Mouse (Mus musculus): ENCODE results near the gene Pih1d3. TPM values are rescaled to one million over a fixed set of nuclear protein-coding genes. Genes with fewer than 3 reads are reported as not detected.

The Pih1d3 gene
- not detected for total RNA-seq (2021)
- long read RNA-seq, experiment 1: 0 reads
- long read RNA-seq, experiment 2: 0 reads

DNA sequence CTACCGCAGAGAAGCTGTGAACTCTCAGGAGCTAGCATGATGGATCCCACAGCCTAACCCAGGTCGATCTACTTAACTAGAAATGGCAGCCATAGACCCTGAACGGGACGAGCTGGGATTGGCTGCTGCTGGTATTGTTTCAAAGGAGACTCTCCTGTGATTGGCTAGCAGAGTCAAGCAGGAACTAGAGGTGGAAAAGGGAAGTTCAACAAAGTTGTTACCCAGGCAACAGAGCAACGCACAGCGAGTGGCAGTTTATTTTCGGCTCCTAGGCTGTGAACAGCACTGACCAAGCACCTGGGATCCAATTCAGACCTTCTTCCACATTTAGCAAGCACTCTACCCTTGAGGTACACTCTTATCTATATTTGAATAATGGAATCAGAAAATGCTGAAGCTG is at the start of gene Pih1d3, which contains the start of gene 4931428L18Rik:
Gene Pih1d3 (plus strand): TSS at position 275 of the 400 bp plus-strand sequence.
Gene 4931428L18Rik (minus strand): TSS at position 121 of the 400 bp plus-strand sequence.
- no peak for DNase-seq
- intact Hi-C loops (cut with DNase I): no loop called here

DNA sequence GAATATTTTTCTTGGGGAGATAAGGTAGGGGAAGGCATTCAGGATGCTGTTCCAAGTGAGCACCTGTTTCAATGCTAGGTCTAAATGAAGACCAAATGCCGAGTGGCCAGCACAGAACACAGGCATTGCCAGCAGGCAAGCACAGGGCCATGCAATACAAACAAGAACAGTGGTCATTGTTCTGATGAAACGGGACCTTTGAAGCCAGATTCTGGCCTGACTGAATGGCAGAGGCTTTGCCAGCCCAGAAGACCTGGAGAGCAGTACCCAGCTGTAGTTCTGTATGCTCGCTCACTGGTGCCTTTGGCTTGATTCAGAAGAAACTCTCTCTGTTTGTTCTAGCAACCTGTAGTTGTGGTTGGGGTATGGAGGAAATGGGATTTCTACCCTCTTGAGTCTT is 47.2 kb upstream of the Pih1d3 start:
- intact Hi-C loops (cut with DNase I): no loop called here

DNA sequence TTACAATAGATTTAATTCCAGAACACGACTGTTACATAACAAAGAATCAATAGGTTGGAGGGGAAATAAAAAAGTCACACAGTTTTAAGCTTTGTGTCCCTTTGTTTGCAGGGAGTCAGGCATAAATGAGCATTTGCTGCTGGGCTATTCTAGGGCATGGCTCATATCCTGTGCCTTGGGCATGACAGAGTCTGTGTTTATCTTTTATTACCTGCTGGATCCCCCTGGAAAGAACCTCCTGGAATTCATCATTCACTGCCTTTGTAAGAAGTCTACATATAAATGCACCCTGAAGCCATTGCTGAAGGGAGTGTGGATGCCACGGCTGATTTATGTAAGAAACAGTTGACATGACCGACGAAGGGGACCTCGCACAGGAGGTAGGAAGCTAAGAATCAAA is 46.5 kb upstream of the Pih1d3 start, which contains the start of gene Lgsn:
Gene Lgsn (plus strand): TSS at position 301 of the 400 bp plus-strand sequence.
- DNase-seq: no peak
- intact Hi-C loops (cut with DNase I): no loop called here

More for the DNA sequence above, 47.2 kb upstream of the Pih1d3 start:
- DNase-seq: no peak

DNA sequence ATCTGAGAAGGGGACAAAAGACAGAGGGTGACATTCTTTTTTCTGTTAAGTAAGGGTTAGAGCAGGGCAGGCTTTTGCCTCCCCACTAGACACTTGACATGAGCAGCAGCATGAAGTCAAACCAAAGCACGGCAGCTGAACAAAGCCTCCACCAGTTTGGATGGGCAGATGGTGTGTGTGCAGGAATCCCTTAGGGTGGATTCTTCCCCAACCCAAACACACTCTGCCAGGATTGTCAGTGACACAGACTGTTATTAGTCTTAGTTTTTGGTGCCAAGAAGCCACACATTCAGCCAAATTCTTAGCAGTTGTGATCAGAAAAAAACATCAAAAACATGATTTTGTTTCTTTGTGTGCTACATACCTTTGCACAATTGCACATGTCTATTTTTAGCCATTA is 44.4 kb upstream of the Pih1d3 start:
- DNase-seq: no peak
- intact Hi-C loops (cut with DNase I): no loop called here

DNA sequence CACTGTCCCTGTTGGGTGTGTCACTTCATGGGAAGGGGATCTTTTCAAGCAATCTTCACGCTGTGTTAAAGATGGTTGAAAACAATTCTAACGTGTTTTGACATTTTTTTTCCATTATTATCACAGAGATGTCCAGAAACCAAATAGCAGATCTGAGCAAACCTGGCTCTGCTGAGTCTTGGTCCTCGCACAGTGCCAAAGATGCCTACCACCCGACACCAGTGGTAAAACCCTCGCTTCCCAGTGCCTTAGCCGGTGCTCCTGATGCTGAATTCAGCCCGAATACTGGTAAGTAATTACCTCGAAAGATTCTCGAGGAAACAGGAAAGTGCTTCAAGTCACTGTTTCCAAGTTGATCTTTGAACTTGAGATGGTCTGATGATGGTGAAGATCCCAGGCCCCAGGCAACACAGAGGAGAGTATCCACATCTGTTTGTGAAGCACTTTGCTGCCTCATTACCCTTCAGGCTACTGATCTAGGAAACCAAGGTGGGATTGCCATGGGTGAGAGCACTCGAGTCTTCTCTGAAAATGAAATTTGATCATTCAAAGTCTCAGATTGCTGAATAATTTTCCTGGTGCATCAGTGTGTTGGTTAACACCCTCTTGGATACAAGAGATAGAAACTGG is 32.3 kb upstream of the Pih1d3 start:
- intact Hi-C loops (cut with DNase I): no loop called here
- no peak for DNase-seq

DNA sequence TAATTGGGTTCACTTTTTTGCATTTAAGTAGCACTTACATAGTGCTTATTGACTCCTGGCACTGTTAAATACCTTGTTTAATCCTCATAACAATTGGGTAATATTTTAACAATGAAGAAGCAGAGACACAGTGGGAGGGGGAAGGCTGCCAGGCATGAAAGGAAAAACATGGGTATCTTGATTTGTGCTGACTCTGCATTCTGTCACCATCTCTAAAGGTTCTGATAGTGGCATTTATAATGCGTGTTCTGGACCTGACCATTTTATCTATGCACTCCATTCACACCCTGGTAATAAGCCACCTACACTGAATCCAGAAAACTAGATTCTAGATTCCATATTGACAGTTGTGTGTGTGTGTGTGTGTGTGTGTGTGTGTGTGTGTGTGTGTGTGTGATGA is 27.0 kb upstream of the Pih1d3 start:
- DNase-seq: no peak
- intact Hi-C loops (cut with DNase I): no loop called here

DNA sequence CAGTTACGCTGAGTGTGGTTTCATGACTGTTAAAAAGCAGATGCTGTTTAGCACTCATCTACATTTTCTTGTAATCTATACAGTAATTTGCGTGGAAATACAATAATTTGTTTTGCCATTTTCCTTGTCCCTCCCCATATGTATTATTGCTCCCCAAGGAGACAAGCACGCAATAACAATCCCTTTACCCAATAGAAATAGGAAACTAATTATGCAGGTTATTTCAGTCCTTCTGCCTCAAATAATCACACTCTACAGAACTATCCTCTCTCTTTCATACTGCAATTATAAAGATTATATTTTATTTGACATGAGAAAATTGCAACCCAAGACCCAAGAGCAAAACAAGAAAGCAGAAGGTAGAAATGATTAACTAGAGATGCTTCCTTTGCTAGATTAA is 25.7 kb upstream of the Pih1d3 start:
- no peak for DNase-seq
- intact Hi-C loops (cut with DNase I): no loop called here

DNA sequence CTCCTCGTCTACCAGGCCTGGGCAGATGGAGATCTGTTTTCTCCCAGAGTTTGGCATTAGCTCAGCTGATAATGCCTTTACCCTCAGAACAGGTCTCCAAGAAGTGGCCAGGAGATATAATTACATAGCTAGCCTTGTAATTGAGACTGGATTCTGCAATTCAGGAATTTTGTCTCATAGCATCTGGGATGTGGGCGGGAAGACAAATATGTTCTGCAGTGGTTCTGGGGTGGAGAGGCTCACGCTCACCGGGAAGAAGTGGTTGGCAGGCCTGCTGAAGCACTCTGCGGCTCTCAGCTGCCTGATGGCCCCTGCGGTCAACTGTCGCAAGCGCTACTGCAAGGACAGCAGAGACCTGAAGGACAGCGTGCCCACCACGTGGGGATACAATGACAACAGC is 18.9 kb upstream of the Pih1d3 start:
- DNase-seq: no peak
- intact Hi-C loops (cut with DNase I): no loop called here

DNA sequence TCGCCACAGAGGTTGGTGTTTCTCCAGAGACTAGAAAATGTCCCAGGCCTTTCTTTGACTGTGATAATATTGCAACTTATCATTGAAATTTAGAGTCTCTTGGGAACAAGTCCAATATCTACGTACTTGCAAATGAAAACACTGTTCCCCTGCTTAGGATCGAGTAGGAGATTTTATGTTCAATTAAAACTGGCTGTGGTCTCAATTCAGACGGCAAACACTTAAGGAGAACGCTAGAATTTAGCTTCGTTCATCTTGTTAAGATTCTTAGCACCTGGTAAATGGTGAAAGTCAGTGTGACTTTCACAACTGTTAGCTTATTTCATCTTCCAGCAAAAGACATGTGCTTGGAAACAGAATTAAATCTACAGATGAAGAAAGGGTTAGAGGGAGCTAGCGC is 17.3 kb upstream of the Pih1d3 start:
- DNase-seq: no peak
- intact Hi-C loops (cut with DNase I): no loop called here

DNA sequence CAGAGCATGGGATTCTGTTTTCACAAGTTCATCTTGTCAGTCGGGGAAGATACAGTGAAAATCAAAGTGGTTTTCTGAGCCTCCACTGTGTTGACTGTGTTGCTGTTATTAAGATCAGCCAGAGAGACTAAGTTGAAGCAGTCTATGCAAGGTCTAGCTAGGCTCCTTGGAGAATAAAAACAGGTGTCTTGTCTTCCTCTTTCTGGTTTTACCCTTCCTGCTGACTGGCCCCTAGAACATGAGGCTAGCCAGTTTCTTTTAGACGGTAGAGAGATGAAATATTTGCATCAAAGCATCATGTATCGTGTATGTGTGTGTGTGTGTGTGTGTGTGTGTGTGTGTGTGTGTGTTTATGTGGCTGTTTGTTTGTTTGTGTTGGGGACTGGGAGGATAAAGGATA is 16.9 kb upstream of the Pih1d3 start:
- DNase-seq: no peak
- intact Hi-C loops (cut with DNase I): no loop called here

DNA sequence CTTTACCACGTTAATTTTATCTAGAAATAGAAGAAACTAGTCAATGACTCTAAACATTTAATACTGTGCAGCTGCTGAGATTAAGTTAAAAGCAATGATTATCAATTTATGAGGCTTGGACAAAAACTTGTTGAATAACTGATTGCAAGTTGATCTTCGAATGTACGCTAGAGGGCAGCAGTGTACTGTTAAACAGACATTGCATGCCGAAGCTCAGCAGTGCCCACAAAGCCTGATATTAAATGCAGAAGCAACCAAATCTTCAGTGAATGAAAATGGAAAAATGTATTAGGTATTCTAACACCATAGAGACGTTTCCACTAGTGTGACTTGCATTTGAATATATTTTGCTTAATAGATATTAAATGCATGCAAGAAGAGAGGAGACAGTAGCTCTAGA is 12.5 kb upstream of the Pih1d3 start:
- peak; percentile 23 to 59 for DNase-seq
- intact Hi-C loops (cut with DNase I): loop anchor here (1.0 kb wide), 1 partner anchor 127 kb away; no protein-coding TSS in a partner anchor

DNA sequence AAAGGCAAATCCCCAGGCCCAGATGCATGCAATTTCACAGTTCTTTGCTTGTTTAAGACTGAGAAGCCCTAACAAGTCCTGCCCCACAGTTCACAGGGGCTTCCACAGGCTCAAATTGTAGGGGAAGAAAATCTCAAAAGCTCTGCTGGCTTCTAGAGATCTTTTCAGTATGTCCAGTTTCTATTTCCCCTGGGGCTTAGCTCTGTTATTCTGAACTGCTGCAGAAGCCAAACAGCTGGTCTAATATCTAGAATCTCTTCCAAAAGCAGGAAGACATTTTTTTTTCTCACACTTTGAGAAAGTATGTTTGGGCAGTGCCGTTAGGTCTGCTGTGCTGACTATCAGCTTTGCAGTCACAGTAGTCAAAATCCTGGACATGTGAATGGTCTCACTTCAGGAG is 7.8 kb upstream of the Pih1d3 start:
- no peak for DNase-seq
- intact Hi-C loops (cut with DNase I): no loop called here

DNA sequence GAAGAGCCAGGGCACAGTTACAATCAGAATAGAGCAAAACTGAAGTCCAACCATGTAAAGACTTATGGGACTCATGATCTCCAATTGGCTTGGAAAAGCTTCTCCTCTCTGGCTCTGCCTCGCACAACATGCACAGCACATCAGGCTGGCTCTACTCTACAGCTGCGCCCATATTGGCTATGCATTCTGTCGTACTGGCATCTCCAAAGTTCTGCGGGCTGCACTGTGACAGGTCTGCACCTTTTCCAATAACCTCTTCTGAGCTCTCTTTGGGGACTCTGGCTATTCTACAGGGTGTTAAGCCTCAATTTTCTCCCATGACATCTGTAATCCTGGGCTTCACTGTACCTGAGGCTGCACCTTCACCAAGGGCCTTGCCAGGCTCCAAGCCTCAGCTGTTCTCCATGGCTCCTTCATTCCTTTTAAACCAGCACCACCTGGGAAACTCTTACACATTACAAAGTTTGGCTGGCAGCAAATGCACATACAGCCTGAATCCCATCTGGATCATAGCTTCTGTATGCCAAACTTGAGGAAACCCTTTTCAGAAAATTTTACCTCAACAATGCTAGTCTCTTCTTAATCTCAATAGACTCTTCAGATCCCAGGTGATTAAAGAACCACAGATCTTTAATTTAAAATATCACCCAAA is 1.9 kb upstream of the Pih1d3 start:
- intact Hi-C loops (cut with DNase I): no loop called here
- DNase-seq: no peak

DNA sequence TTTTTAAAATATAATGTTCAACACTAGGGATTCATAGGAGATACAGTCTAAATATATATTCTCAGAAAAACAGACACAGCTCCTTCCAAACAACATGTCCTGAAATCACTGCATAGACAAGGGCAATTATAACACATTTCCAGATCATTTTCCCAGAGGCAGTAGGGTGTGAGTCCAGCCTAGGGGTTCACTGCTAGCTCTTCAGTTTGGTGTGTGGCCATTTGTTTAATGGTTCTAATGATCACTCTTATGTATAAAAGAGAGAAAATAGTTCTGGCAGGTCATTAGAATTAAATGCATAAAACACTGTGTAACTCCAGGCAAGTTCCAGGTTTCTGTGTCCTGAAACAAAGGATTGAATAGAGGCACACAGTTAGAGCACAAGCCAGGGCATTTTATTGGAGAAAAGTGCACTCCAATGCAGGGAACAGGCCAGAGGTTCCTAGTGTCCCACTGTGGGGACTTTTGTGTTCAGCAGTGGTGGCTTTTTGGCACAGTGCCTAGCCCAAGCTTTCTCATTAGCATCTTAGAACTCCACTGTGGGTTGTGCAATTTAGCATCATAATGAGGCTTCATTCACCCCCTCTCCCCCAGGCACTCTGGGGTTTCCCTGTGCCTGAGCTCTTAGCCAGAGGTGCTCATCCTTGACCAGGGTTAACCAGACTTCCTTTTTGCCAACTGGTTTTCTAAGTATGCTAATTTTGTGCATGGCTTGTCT is 10.8 kb downstream of the Pih1d3 start:
- DNase-seq: no peak
- intact Hi-C loops (cut with DNase I): no loop called here

DNA sequence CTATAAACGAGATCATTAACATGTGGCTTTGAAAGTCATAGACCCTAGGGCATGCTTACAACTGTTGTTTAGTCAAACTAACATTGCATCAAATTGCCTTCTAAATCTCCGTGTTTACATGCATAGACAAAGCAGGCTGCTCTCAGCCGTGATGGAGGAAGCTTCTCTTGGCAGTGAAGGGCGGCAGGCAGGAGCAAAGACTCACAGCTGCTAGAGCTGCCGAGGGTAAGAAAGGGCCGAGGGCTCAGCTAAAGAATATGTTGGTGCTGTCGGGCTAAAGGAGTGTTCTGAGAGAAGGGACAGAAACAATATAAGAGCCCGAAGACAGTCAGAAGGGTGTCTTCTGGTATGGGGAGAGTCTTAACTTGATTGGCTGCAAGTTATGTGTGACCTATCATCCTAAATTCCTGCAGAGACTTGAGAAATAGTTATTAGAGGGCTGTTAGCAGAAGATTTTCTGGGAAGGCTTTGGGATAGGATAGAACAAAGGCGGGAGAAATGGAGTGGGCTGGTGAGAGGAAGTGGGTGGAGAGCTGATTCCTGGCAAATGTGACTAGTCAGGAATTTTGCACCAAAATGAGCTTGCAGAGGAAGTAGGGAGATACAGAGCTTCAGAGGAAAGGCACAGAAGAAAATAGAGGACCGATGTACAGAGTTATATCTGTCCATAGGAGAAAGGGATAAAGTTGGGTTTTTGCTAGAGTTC is 37.7 kb downstream of the Pih1d3 start:
- intact Hi-C loops (cut with DNase I): no loop called here
- DNase-seq: peak in 1 of 2 experiments; percentile 12

Other genes starting within 250 kb of the Pih1d3 start
- not detected for gene AC153137.1, start 244.9 kb upstream of the Pih1d3 start, total RNA-seq (2021)
- gene Lgsn, start 46.4 kb upstream of the Pih1d3 start, total RNA-seq (2021): not detected
- not detected for gene 4931428L18Rik, start 154 bp upstream of the Pih1d3 start, total RNA-seq (2021)

Measured in heart, postnatal 14 days (tissue).